Mouse (Mus musculus) limb, embryonic 15.5 days (tissue): ENCODE measurements at regions not wholly inside any gene's neighbourhood (a gene's known extent, or its start where the extent isn't known, plus 50 kb on each side); places are given as distances from the start of the nearest gene placed in this dataset.
A peak's percentile ranks its signal among the peaks of the same experiment; 100 is the strongest.

Experiments used
- ATAC-seq: fragments of 200-750 bp; cut with Nextera tagmentation; 2 replicates; pipeline ENCODE4 v1.8.0; 2017; ENCODE audit warnings: low read depth, moderate TSS enrichment; ENCODE audit not compliant: insufficient number of reproducible peaks, low FRiP score, low TSS enrichment
- H3K27ac ChIP-seq: fragments of 300-500 bp; sonication (generic); 2 replicates; pipeline ENCODE4 v1.5.1; 2015; ENCODE audit warnings: moderate library complexity, mild to moderate bottlenecking, inconsistent platforms
- H3K27me3 ChIP-seq: fragments of 300-500 bp; sonication (generic); 2 replicates; pipeline ENCODE4 v1.6.1; 2015; ENCODE audit warnings: inconsistent platforms
- H3K36me3 ChIP-seq: fragments of 300-500 bp; sonication (generic); 2 replicates; pipeline ENCODE4 v1.6.1; 2015; ENCODE audit warnings: inconsistent platforms
- H3K4me1 ChIP-seq: fragments of 300-500 bp; sonication (generic); 2 replicates; pipeline ENCODE4 v1.6.1; 2015; ENCODE audit warnings: inconsistent platforms
- H3K4me2 ChIP-seq: fragments of 300-500 bp; sonication (generic); 2 replicates; pipeline ENCODE4 v1.6.1; 2015; ENCODE audit warnings: mild to moderate bottlenecking, inconsistent platforms
- H3K4me3 ChIP-seq: fragments of 300-500 bp; sonication (generic); 2 replicates; pipeline ENCODE4 v1.5.1; 2015; ENCODE audit warnings: mild to moderate bottlenecking, inconsistent platforms
- H3K9ac ChIP-seq: fragments of 300-500 bp; sonication (generic); 2 replicates; pipeline ENCODE4 v1.6.1; 2015; ENCODE audit warnings: inconsistent platforms
- H3K9me3 ChIP-seq: fragments of 300-500 bp; sonication (generic); 2 replicates; pipeline ENCODE4 v1.6.1; 2016; ENCODE audit warnings: inconsistent platforms
- WGBS: fragments of 180-500 bp; shearing (Covaris S2); methylation state at CpG from one replicate; pipeline ENCODE4 v1.1.7; 2015; 5-methylcytosine and 5-hydroxymethylcytosine counted together

DNA sequence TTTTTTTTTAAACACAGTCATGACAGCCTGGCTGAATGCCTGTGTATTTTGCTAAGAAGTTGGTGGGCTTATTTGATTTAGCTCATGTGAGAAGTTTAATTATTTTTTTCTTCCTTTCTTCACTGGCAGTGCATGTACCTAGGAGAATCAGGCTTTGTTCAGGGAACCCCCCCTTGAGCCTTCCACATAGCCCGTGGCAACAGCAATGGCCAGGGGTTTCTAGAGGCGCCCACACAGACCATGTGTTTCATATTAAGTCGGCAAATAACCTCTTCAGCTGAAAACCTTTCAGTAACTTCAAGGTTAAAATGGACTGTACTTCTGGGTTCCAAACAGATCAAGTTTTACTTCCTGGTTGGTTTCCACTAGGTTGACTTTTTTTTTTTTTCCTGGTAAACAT is 218.3 kb downstream of the Slc30a10 start:
- no peak overlapping the region for H3K27ac ChIP-seq
- peaks cover 14% of the 10 kb centered on the region for H3K4me1 ChIP-seq
- no peak overlapping the region for H3K4me2 ChIP-seq
- 27% methylated on average over 3 of the region's 3 CpGs for WGBS
- no peak for ATAC-seq
- H3K9me3 ChIP-seq = no peaks in the 10 kb centered on the region
- H3K4me3 ChIP-seq = no peak overlapping the region
- no peaks in the 10 kb centered on the region for H3K27me3 ChIP-seq
- H3K9ac ChIP-seq = no peak overlapping the region
- no peaks in the 10 kb centered on the region for H3K36me3 ChIP-seq

DNA sequence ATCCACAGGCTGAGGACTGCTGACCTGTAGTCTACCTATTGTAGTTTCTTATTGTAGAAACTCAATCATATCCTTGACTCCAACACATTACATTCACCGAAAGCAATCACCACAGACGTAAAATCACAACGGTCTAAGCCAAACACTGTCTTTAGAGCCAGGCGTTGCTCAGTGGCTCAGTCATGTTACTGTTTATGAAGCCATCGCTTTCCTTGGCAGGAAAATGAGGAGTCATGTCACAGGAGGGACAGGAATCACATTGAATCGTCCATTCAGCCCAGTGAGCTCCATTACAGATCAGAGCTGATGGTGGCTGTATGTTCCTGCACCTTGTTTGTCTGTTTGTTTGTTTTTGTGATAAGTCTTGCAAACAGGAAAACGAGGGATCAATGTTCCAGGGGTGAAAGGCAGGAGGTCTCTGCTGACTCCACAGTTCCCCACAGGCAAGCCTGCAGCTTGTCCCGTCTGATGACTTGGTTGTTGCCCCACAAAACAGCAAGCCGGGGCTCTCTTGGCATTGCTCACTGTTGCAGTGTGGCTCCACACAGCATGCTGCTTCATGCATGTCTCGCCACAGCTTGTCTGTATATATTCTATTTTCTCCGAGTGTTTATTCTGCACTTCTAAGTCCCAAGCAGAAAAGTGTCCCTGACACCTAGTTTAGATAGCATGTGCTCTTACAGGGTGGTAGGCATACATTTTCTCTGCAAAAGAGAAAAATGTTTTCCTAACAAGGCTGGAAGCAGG is 221.2 kb downstream of the Slc30a10 start:
- Histone ChIP-seq H3K27me3 (no peaks in the 10 kb centered on the region), H3K4me3 (no peak overlapping the region), H3K4me2 (no peak overlapping the region), H3K9ac (no peak overlapping the region), H3K27ac (no peak overlapping the region), H3K9me3 (no peaks in the 10 kb centered on the region), H3K4me1 (peaks cover 4% of the 10 kb centered on the region), H3K36me3 (no peaks in the 10 kb centered on the region)
- ATAC-seq = no peak
- WGBS = 65% methylated on average over 11 of the region's 11 CpGs

DNA sequence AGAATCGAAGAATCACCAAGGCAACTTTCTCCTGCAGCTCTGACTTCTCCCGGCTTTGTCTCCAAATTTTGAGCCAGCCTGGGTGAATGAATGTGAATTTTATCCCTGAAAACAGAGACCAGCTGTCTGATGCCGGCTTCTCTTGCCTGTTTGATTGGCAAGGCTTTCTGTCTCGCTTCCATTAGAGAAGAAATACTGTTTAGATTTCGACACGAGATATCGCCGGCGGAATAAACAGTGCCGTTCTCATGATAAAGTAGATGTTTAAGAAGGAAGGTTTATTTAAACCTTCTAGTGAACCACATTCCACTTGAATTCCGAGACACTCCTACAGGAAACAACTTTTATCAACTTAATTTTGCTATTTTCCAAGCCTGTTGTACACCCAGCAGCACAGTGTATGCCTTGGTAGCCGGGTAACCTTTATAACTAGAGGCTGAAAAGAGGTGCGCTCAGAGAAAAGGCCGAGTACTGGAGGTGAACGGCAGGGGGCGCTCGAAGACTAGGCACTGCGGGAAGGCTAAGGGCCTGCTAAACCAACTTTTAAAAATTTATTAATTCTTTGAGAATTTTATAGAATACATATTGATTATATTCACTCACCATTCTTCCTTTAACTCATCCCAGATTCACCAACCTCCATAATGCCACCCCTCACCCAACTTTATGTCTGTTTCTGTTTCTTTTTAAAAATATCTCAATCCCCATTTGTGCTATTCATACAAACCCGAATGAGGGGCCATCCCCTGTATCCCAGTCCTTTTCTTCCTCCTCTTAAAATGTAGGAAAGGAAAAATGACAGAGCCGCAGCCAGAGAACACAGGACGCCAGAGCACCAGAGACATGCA is 227.2 kb downstream of the Slc30a10 start:
- H3K36me3 ChIP-seq = no peaks in the 10 kb centered on the region
- 36% methylated on average over 21 of the region's 21 CpGs for WGBS
- H3K4me1 ChIP-seq = peaks cover 10% of the 10 kb centered on the region
- ATAC-seq = no peak
- H3K27ac ChIP-seq = peak overlapping the region; percentile 72
- H3K9ac ChIP-seq = no peak overlapping the region
- H3K9me3 ChIP-seq = no peaks in the 10 kb centered on the region
- H3K4me3 ChIP-seq = no peak overlapping the region
- no peaks in the 10 kb centered on the region for H3K27me3 ChIP-seq
- no peak overlapping the region for H3K4me2 ChIP-seq

DNA sequence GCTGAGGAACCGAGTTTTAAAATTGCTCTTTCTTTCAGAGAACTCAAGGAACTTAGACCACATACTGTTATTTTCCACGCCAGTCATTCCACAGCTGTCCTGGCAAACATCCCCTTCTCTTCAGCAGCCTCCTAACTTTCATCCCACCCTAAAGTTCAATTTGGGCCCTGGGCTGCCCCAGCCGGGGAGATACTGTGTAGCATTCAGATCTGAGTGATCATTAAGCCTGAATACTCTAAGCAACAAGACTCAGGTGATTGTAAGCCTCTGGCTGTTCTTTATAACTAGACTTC is 227.8 kb downstream of the Slc30a10 start:
- H3K9ac ChIP-seq = no peak overlapping the region
- ATAC-seq = no peak
- H3K36me3 ChIP-seq = no peaks in the 10 kb centered on the region
- 42% methylated on average over 3 of the region's 3 CpGs for WGBS
- H3K9me3 ChIP-seq = no peaks in the 10 kb centered on the region
- H3K4me2 ChIP-seq = no peak overlapping the region
- H3K27ac ChIP-seq = peak overlapping the region; percentile 72
- no peaks in the 10 kb centered on the region for H3K27me3 ChIP-seq
- H3K4me1 ChIP-seq = peaks cover 10% of the 10 kb centered on the region
- no peak overlapping the region for H3K4me3 ChIP-seq

DNA sequence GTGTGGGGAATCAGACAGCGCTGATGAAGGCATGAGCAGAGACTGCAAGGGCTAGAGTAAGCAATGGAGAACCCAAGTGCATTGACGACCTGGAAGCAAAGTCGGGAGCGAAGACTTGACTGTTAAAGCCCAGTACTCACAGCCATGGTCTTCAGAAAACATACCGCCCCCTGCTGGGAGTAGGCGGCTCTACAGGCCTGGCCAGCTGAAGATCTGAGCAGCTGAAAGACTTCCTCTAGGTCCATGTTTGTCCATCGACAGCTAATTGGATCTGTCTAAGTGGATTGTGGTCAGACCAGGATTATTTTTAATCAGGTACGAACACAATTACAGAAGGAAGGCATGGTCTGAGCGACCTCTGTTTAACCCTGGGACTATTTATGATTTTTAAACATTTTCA is 230.0 kb downstream of the Slc30a10 start:
- Histone ChIP-seq H3K9me3 (no peaks in the 10 kb centered on the region), H3K4me1 (peaks cover 10% of the 10 kb centered on the region), H3K27ac (no peak overlapping the region), H3K27me3 (no peaks in the 10 kb centered on the region), H3K36me3 (no peaks in the 10 kb centered on the region), H3K4me2 (no peak overlapping the region), H3K4me3 (no peak overlapping the region), H3K9ac (no peak overlapping the region)
- WGBS = 77% methylated on average over 9 of the region's 9 CpGs
- ATAC-seq = no peak

DNA sequence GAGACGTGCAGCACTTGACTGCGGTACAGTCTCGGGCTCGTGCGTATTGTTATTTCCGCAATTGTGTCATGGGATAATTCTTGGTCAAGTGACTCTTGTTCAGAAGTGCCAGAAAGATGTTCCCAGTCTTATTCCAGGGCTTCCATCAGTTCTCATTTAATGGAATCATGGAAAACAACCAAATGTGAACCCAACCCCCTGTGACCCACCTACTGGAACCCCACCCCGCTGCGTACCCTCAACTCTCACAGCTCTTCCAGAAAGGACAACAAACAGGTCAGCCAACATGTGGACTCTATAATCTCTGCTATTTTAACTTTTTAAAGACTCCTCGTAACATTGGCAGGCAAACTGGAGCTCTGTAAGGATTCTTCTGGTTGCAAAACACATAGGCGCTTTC is 233.9 kb downstream of the Slc30a10 start:
- ATAC-seq = no peak
- H3K9me3 ChIP-seq = no peaks in the 10 kb centered on the region
- 69% methylated on average over 10 of the region's 10 CpGs for WGBS
- no peak overlapping the region for H3K27ac ChIP-seq
- no peak overlapping the region for H3K9ac ChIP-seq
- 0 out of 2 replicates have a peak, but pooled peaks cover 2% of the 10 kb centered on the region for H3K4me1 ChIP-seq
- H3K4me3 ChIP-seq = no peak overlapping the region
- no peak overlapping the region for H3K4me2 ChIP-seq
- no peaks in the 10 kb centered on the region for H3K27me3 ChIP-seq
- no peaks in the 10 kb centered on the region for H3K36me3 ChIP-seq

DNA sequence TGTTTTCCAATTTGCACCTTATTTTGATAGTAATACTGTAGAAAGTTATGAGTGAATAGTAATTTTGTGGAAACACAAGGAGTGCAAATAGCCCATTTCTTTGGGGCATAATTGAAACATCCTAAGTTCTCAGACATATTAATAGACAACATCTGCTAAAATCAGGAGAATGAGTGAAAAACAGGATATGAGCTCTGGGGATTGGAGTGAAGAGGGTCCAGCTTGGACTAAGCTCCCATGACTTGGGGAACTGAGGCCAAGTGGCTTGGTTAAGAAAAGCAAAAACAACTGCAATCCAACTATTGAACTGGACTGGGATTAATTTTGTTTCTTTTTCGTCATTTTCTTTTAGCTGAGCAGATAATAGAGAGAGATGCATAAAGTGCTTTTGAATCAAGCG is 240.7 kb downstream of the Slc30a10 start:
- no peak overlapping the region for H3K4me2 ChIP-seq
- H3K4me1 ChIP-seq = no peaks in the 10 kb centered on the region
- no peaks in the 10 kb centered on the region for H3K36me3 ChIP-seq
- H3K9ac ChIP-seq = no peak overlapping the region
- H3K4me3 ChIP-seq = no peak overlapping the region
- H3K27ac ChIP-seq = no peak overlapping the region
- H3K27me3 ChIP-seq = no peaks in the 10 kb centered on the region
- ATAC-seq = no peak
- no peaks in the 10 kb centered on the region for H3K9me3 ChIP-seq
- 83% methylated on average over 2 of the region's 2 CpGs for WGBS

DNA sequence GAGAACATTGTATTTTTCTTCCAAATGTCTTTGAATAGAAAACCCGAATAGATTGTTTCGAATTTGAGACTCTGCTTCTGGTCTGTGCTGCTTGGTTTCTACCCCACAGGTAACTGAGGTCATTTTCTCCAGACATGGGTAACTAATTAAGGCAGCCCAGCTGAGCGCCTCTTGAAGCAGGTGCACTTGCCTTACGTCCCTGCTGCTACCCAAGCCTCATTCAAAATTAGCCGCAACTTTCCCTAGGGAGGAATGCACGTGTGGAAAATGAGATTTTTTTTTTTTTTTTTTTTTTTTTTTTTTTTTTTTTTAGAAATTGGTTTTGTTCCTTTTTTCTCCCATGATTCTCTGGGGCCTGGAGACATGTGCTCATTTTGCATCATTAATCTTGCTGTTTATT is 245.1 kb downstream of the Slc30a10 start:
- H3K36me3 ChIP-seq = no peaks in the 10 kb centered on the region
- H3K9ac ChIP-seq = no peak overlapping the region
- no peak overlapping the region for H3K27ac ChIP-seq
- WGBS = 53% methylated on average over 6 of the region's 6 CpGs
- H3K27me3 ChIP-seq = no peaks in the 10 kb centered on the region
- no peak overlapping the region for H3K4me3 ChIP-seq
- no peak overlapping the region for H3K4me2 ChIP-seq
- no peaks in the 10 kb centered on the region for H3K4me1 ChIP-seq
- H3K9me3 ChIP-seq = no peaks in the 10 kb centered on the region
- no peak for ATAC-seq

DNA sequence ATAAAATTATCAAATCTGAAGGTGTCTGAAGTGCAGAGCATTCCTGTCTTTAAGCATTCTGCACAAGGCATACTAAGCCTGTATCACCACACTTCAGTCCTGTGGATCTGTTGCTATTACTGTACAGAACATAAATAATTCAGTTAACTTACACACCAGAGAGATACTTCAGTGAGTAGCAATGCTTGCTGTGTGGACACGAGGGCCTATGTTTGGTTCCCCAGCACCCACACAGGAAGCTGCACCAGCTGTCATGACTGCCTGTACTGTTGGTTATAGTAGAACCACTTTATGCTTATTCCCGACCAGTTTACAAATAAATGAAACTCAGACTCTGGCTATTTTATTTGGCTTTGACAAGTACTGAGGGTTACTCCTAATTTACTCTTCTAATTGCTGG is 271.7 kb downstream of the Slc30a10 start:
- Histone ChIP-seq H3K27ac (no peak overlapping the region), H3K4me1 (peaks cover 3% of the 10 kb centered on the region; the same call in 1 of the 2 replicates), H3K4me3 (no peak overlapping the region), H3K9me3 (no peaks in the 10 kb centered on the region), H3K9ac (no peak overlapping the region), H3K27me3 (peaks cover 13% of the 10 kb centered on the region; the same call in 1 of the 2 replicates), H3K4me2 (no peak overlapping the region), H3K36me3 (no peaks in the 10 kb centered on the region)
- WGBS = 80% methylated on average over 2 of the region's 2 CpGs
- ATAC-seq = no peak

DNA sequence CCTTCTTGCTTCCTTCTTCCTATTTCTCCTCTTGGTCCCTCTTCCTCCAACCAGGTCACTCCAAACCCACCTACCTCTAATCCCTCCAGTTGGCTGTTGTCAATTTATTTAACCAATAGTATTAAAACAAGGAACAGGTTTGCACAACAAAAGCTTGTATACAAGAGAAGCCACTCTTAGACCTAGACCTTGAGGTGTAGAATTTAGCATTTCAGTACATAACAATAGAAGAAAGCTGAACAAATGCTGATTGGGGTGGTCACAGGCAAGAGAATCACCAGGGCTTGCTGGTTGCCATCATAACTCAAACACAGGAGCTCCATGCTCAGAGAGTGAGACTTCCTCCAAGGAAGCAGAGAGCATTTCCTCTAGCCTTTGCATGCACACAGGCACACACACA is 272.2 kb downstream of the Slc30a10 start:
- no peaks in the 10 kb centered on the region for H3K9me3 ChIP-seq
- no peak overlapping the region for H3K9ac ChIP-seq
- no peak overlapping the region for H3K4me2 ChIP-seq
- peaks cover 13% of the 10 kb centered on the region; the same call in 1 of the 2 replicates for H3K27me3 ChIP-seq
- no peak for ATAC-seq
- H3K4me1 ChIP-seq = peaks cover 3% of the 10 kb centered on the region; the same call in 1 of the 2 replicates
- H3K27ac ChIP-seq = no peak overlapping the region
- no peaks in the 10 kb centered on the region for H3K36me3 ChIP-seq
- H3K4me3 ChIP-seq = no peak overlapping the region

DNA sequence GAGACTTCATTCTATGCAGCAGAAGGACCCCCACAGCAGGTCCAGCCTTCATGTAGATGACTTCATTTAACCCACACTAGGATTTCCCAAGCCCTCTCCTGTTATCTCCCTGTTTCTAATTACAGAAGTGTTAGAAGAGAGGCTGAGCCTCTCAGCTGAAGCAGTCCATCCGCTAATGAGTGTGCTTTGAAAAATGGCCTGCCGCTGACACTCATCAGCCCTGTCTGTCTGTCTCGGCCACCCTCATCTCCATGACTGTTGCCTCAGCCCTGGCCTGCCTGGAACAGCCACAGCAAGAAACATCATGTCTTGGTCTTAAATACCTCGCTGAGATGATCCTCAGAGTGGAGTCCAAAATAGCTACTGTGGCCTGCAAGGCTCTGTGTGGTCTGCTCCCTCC is 273.1 kb downstream of the Slc30a10 start:
- Histone ChIP-seq H3K4me1 (peaks cover 3% of the 10 kb centered on the region; the same call in 1 of the 2 replicates), H3K27me3 (peaks cover 13% of the 10 kb centered on the region; the same call in 1 of the 2 replicates), H3K4me3 (no peak overlapping the region), H3K27ac (no peak overlapping the region), H3K9ac (no peak overlapping the region), H3K9me3 (no peaks in the 10 kb centered on the region), H3K36me3 (no peaks in the 10 kb centered on the region), H3K4me2 (no peak overlapping the region)
- WGBS = 39% methylated on average over 4 of the region's 4 CpGs
- ATAC-seq = no peak

DNA sequence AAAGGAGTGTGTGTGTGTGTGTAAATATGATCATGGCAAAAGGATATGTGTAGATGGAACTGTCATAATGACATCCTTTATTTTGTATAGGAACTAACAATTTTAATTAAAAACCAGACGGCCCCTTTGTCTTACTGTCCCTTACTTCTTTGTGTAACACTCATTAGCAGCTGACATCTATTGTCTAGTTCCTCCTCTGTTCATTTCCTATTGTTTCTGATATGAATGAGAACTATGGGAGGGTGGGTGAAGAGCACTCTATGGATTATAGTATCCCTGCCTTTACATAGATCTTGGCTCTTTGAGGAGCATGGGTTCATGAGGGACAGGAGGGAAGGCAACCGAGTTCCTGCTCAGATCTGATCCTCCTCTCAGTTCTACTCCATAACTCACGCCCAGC is 273.8 kb downstream of the Slc30a10 start:
- no peak overlapping the region for H3K27ac ChIP-seq
- H3K9me3 ChIP-seq = no peaks in the 10 kb centered on the region
- H3K9ac ChIP-seq = no peak overlapping the region
- H3K4me1 ChIP-seq = peaks cover 3% of the 10 kb centered on the region; the same call in 1 of the 2 replicates
- H3K36me3 ChIP-seq = no peaks in the 10 kb centered on the region
- no peak overlapping the region for H3K4me3 ChIP-seq
- peaks cover 13% of the 10 kb centered on the region; the same call in 1 of the 2 replicates for H3K27me3 ChIP-seq
- no peak for ATAC-seq
- WGBS = 54% methylated on average over 3 of the region's 3 CpGs
- no peak overlapping the region for H3K4me2 ChIP-seq
